Mouse (Mus musculus): ENCODE data around the gene Trmt6. TPM values are rescaled to one million over a fixed set of nuclear protein-coding genes. Genes with fewer than 3 reads are reported as not detected.

Trmt6 gene
- 33.2 TPM for total RNA-seq (2023)

DNA sequence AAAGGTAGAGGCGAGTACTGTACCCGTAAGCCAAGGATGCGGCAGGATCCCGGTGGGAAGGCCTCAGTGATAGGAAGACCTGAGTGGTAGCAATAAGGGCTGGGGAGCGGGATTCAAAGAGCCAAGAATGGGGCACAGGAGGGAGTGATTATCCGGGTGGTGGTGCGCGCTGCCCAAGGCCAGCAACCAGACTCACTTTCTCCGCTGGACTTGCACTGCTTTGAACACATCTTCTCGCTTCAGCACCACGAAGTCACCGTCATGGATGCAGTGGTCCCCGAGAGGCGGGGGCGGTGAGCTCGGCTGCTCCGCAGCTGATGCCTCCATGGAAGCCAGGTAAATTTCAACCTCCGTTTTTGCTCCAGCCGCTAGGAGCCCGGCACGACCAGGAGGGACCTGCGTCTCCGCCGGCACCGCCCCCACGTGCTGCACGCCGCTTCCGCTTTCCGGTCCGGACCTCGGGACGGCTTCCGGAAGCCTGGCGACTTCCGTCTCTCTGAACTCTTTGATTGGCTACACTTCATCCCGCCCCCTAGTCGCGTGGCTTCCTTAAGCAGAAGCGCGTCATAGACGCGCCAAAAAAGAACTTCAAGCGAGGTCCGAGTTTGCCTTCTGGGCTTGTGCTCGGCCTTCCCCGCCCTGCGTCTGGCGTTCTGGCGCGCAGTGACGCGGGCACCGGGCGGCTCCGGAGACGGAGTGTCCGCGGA lies at the start of gene Trmt6, which contains the start of gene Mcm8:
Gene Trmt6 (minus strand): TSS at position 448 of the 707 bp plus-strand sequence.
Gene Mcm8 (plus strand): TSS at position 534 of the 707 bp plus-strand sequence.

DNA sequence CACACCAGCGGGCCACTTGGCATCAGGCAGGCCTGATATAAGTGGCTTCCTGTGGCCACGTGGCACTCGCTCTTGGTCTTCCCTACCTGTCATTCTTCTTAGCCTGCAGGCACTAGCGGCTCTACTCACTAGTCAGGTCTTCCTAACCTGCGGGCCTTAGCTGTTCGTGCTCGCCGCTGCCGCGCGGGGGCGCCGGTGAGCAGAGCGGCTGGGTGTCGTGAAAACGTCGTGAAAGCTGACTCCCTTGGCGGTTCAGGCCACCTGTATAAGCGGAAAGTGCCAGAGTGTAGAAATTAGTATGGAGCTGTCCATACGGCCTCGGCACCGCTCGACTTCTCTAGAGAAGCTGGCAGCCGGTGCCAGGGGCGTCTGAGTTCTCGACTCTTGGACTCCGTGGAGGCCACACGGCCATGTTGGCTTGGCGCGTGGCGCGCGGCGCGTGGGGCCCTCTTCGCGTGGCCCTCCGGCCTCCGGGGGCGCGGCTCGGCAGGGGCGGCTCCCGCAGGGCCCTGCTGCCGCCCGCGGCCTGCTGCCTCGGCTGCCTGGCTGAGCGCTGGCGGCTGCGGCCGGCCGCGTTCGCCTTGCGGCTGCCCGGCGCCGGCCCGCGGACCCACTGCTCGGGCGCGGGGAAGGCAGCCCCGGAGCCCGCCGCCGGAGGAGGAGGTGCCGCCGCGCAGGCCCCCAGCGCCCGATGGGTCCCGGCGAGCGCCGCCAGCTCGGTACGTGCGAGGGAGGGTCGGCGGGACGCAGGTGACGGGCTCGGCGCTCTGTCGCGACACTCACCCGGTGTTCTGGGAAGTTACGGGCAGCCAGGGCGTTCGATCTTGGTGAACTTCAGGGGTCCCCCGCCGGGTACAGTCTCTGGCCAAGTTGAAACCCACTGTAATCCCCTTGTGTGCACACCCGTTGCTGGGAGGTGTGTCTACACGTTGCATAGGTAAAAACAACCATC lies 30.8 kb upstream of the Trmt6 start, which contains the start of gene Crls1:
Gene Crls1 (plus strand): TSS at position 260 of the 952 bp plus-strand sequence.

GRCm38 (mm10) chr2:132780978-132781377 lies 34.9 kb downstream of the Trmt6 start, which contains the start of gene Chgb:
Chgb (plus strand) TSS chr2:132781278.

Other genes starting within 250 kb of the Trmt6 start
- gene Gpcpd1, start 228.3 kb downstream of the Trmt6 start, total RNA-seq (2023), result 80.1 TPM
- gene Shld1, start 129.1 kb downstream of the Trmt6 start, total RNA-seq (2023), result 25.4 TPM
- gene Chgb, start 34.8 kb downstream of the Trmt6 start, total RNA-seq (2023), result not detected
- gene Mcm8, start 86 bp upstream of the Trmt6 start, total RNA-seq (2023), result 2.9 TPM
- gene Crls1, start 30.6 kb upstream of the Trmt6 start, total RNA-seq (2023), result 8.6 TPM
- 0.21 TPM for gene Lrrn4, start 64.8 kb upstream of the Trmt6 start, total RNA-seq (2023)
- not detected for gene Fermt1, start 129.9 kb upstream of the Trmt6 start, total RNA-seq (2023)

All from CD4-positive naive resting alpha-beta T cell, adult 76 days (primary cell).